Mouse (Mus musculus) neural tube, embryonic 15.5 days (tissue): ENCODE data around the gene Snrpa. TPM values are rescaled to one million over a fixed set of nuclear protein-coding genes. Genes with fewer than 3 reads are reported as not detected.

Experiments used
- ATAC-seq: fragments of 200-750 bp; cut with Nextera tagmentation; 2 replicates; pipeline ENCODE4 v1.8.0; 2017; ENCODE audit warnings: mild to moderate bottlenecking, moderate TSS enrichment, moderate library complexity; ENCODE audit not compliant: low FRiP score
- H3K27ac ChIP-seq: fragments of 300-500 bp; sonication (generic); replicated peaks from 2 replicates; pipeline ENCODE4 v1.5.1; 2015; ENCODE audit warnings: mild to moderate bottlenecking, inconsistent platforms
- H3K27me3 ChIP-seq: fragments of 300-500 bp; sonication (generic); replicated peaks from 2 replicates; pipeline ENCODE4 v1.6.1; 2015; ENCODE audit warnings: inconsistent platforms
- H3K36me3 ChIP-seq: fragments of 300-500 bp; sonication (generic); 2 replicates; pipeline ENCODE4 v1.6.1; 2015; ENCODE audit warnings: inconsistent platforms
- H3K4me1 ChIP-seq: fragments of 300-500 bp; sonication (generic); 2 replicates; pipeline ENCODE4 v1.6.1; 2015; ENCODE audit warnings: inconsistent platforms
- H3K4me2 ChIP-seq: fragments of 300-500 bp; sonication (generic); 2 replicates; pipeline ENCODE4 v1.6.1; 2015; ENCODE audit warnings: inconsistent platforms, mild to moderate bottlenecking, moderate library complexity
- H3K4me3 ChIP-seq: fragments of 300-500 bp; sonication (generic); replicated peaks from 2 replicates; pipeline ENCODE4 v1.5.1; 2015; ENCODE audit warnings: mild to moderate bottlenecking, inconsistent platforms
- H3K9ac ChIP-seq: fragments of 300-500 bp; sonication (generic); replicated peaks from 2 replicates; pipeline ENCODE4 v1.6.1; 2015; ENCODE audit warnings: mild to moderate bottlenecking, inconsistent platforms
- H3K9me3 ChIP-seq: fragments of 300-500 bp; sonication (generic); replicated peaks from 2 replicates; pipeline ENCODE4 v1.6.1; 2016; ENCODE audit warnings: inconsistent platforms
- WGBS: fragments of 180-500 bp; shearing (Covaris S2); methylation state at CpG from one replicate; pipeline ENCODE4 v1.1.7; 2015; ENCODE audit warnings: mixed read lengths; 5-methylcytosine and 5-hydroxymethylcytosine counted together
- microRNA counts: library from miRNA; unstranded; fragments of <30 nt; microRNA quantifications from one replicate; lab custom pipeline; 2016
- microRNA-seq: library from miRNA; unstranded; fragments of <30 nt; microRNA quantifications from one replicate; pipeline ENCODE4, GENCODE M21; 2017
- polyA plus RNA-seq: library from polyadenylated mRNA; unstranded; fragments of >200 nt; fragmentation: Nextera tagmentation; extraction: Ambion mirVana; gene quantifications from 2 replicates; pipeline ENCODE4 v1.2.1, GENCODE M21; 2015

Snrpa gene
- polyA plus RNA-seq, 1 experiment from 2014 or later: 176 TPM

DNA sequence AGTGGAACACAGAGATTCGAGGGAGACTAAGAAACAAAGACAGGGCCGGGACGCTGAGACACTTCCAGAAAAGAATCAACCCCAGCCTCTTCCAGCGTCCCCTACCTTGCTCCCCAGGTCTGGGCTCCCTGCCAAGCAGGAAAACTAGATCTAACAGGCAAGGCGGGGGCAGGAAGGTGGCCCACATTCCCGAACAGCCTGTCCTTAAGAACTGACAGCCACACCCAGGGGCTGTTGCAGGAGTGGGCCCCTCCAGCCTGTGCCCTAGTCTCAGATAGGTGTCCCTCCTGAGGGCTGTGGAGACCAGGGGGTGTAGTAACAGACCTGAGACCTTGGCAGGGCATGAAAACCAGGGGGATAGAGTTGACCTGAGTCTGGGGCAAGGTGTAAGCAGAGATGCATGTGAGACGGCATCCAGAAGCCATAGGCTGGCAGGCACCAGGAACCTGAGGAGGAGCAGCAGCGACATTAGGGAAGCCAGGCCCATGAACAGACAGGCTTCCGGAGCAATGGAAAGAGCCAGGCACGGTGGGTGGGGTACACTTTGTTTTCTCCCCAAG lies 42.8 kb downstream of the Snrpa start, which contains the start of gene Cyp2t4:
Cyp2t4 (plus strand) TSS at position 510 of the 560 bp plus-strand sequence.
- WGBS: 83% methylated on average over 10 of the region's 10 CpGs
- no peak for ATAC-seq

More for the DNA sequence above, 42.8 kb downstream of the Snrpa start, which contains the start of gene Cyp2t4:
- Histone ChIP-seq H3K27me3 (no peaks in the 10 kb centered on the region), H3K9ac (no peak within 1 kb of the TSS), H3K4me1 (no peaks in the 10 kb centered on the region), H3K27ac (no peak within 1 kb of the TSS), H3K4me3 (no peak within 1 kb of the TSS), H3K9me3 (no peaks in the 10 kb centered on the region), H3K36me3 (peaks cover 11% of the 10 kb centered on the region), H3K4me2 (no peak within 1 kb of the TSS)

MicroRNAs encoded within 50 kb of the gene (microRNA counts, 519-probe panel; counts per million panel counts)
- microRNA mmu-miR-1191 (lab: Ali Mortazavi, UCI): not detected

Small RNAs within 50 kb of the gene (microRNA-seq; reads per million reads assigned to microRNA genes)
- gene Mir1191 (1.4 reads per million), gene Mir3101 (not detected)

Other genes starting within 250 kb of the Snrpa start
- gene Cyp2a12, start 167.2 kb downstream of the Snrpa start, polyA plus RNA-seq: not detected in 2 replicates
- 0.56 TPM in 1 of 2 replicates, not detected in the other for gene Cyp2f2, start 76.4 kb downstream of the Snrpa start, polyA plus RNA-seq
- 0.10 and 0.36 TPM in 2 replicates for gene Cyp2t4, start 42.6 kb downstream of the Snrpa start, polyA plus RNA-seq
- 92.3 and 94.7 TPM in 2 replicates for gene Egln2, start 29.5 kb downstream of the Snrpa start, polyA plus RNA-seq
- 105 and 109 TPM in 2 replicates for gene Rab4b, start 17.4 kb downstream of the Snrpa start, polyA plus RNA-seq
- gene Gm21983, start 15.2 kb downstream of the Snrpa start, polyA plus RNA-seq: 0.90 TPM in 1 of 2 replicates, not detected in the other
- gene Mia, start 15.1 kb downstream of the Snrpa start, polyA plus RNA-seq: 22.9 and 28.6 TPM in 2 replicates
- 3.4 TPM in 2 replicates for gene BC024978, start 490 bp downstream of the Snrpa start, polyA plus RNA-seq
- 5.9 and 6.1 TPM in 2 replicates for gene Itpkc, start 32.4 kb upstream of the Snrpa start, polyA plus RNA-seq
- gene Coq8b, start 36.8 kb upstream of the Snrpa start, polyA plus RNA-seq: 20.1 and 20.9 TPM in 2 replicates
- 47.7 and 60.7 TPM in 2 replicates for gene Numbl, start 62.2 kb upstream of the Snrpa start, polyA plus RNA-seq
- 10.7 and 17.8 TPM in 2 replicates for gene Ltbp4, start 141.4 kb upstream of the Snrpa start, polyA plus RNA-seq
- 28.9 and 33.4 TPM in 2 replicates for gene Shkbp1, start 159.7 kb upstream of the Snrpa start, polyA plus RNA-seq
- not detected in 2 replicates for gene Gm20479, start 161.1 kb upstream of the Snrpa start, polyA plus RNA-seq